Mouse (Mus musculus): Measurements from ENCODE around the gene Mpp3.

GRCm38 (mm10) chr11:102069633-102070032, 41.4 kb upstream of the Mpp3 start:
- TF ChIP-seq CTCF (IDR thresholded peaks at IDR 0.05; ENCODE audit: insufficient read depth, low read depth, low read length): no peak
- TF ChIP-seq POLR2A (IDR thresholded peaks at IDR 0.05; ENCODE audit: insufficient read depth, low read depth, low read length): no peak

Data from olfactory bulb, adult 2 months (tissue).